Mouse (Mus musculus): ENCODE measurements at regions not wholly inside any gene's neighbourhood (a gene's known extent, or its start where the extent isn't known, plus 50 kb on each side); places are given as distances from the start of the nearest gene placed in this dataset.

- no peak for TF ChIP-seq CTCF (conservative IDR thresholded peaks at IDR 0.05; ENCODE audit: low read length)
- TF ChIP-seq NANOG (IDR thresholded peaks at IDR 0.05; ENCODE audit: borderline replicate concordance, low read length): no peak
- TF ChIP-seq POU5F1 (IDR thresholded peaks at IDR 0.05; ENCODE audit: borderline replicate concordance, low read length): no peak
- Histone ChIP-seq H3K36me3 (ENCODE audit: insufficient read depth, low read length) (no peaks in the 10 kb centered on the region), H3K27me3 (ENCODE audit: insufficient read depth, low read length) (peaks cover 46% of the 10 kb centered on the region), H3K4me1 (replicated peaks; ENCODE audit: low read depth, low read length) (peaks cover 39% of the 10 kb centered on the region), H3K9me3 (ENCODE audit: low read length) (peaks cover 17% of the 10 kb centered on the region), H3K4me3 (replicated peaks; ENCODE audit: low read length) (no peak overlapping the region)
Measured at GRCm38 (mm10) chr5:37917161-37917560, 92.8 kb upstream of the Msx1 start.

GRCm38 (mm10) chr5:37904683-37905352 is 80.4 kb upstream of the Msx1 start:
- Histone ChIP-seq H3K4me1 (replicated peaks; ENCODE audit: low read depth, low read length) (peaks cover 38% of the 10 kb centered on the region), H3K36me3 (ENCODE audit: insufficient read depth, low read length) (no peaks in the 10 kb centered on the region), H3K27me3 (ENCODE audit: insufficient read depth, low read length) (peaks cover 61% of the 10 kb centered on the region), H3K4me3 (replicated peaks; ENCODE audit: low read length) (no peak overlapping the region), H3K9me3 (ENCODE audit: low read length) (peaks cover 22% of the 10 kb centered on the region)
- TF ChIP-seq NANOG (IDR thresholded peaks at IDR 0.05; ENCODE audit: borderline replicate concordance, low read length): no peak
- TF ChIP-seq CTCF (conservative IDR thresholded peaks at IDR 0.05; ENCODE audit: low read length): peak; percentile 56

GRCm38 (mm10) chr5:37903861-37904260 is 79.5 kb upstream of the Msx1 start:
- no peak for TF ChIP-seq CTCF (conservative IDR thresholded peaks at IDR 0.05; ENCODE audit: low read length)
- TF ChIP-seq NANOG (IDR thresholded peaks at IDR 0.05; ENCODE audit: borderline replicate concordance, low read length): no peak
- TF ChIP-seq POU5F1 (IDR thresholded peaks at IDR 0.05; ENCODE audit: borderline replicate concordance, low read length): no peak
- Histone ChIP-seq H3K36me3 (ENCODE audit: insufficient read depth, low read length) (no peaks in the 10 kb centered on the region), H3K4me3 (replicated peaks; ENCODE audit: low read length) (no peak overlapping the region), H3K27me3 (ENCODE audit: insufficient read depth, low read length) (peaks cover 70% of the 10 kb centered on the region), H3K4me1 (replicated peaks; ENCODE audit: low read depth, low read length) (peaks cover 39% of the 10 kb centered on the region), H3K9me3 (ENCODE audit: low read length) (peaks cover 14% of the 10 kb centered on the region; the same call in 1 of the 2 replicates)

GRCm38 (mm10) chr5:37902741-37903140 is 78.4 kb upstream of the Msx1 start:
- Histone ChIP-seq H3K4me1 (replicated peaks; ENCODE audit: low read depth, low read length) (peaks cover 39% of the 10 kb centered on the region), H3K36me3 (ENCODE audit: insufficient read depth, low read length) (no peaks in the 10 kb centered on the region), H3K27me3 (ENCODE audit: insufficient read depth, low read length) (peaks cover 77% of the 10 kb centered on the region), H3K9me3 (ENCODE audit: low read length) (peaks cover 12% of the 10 kb centered on the region; the same call in 1 of the 2 replicates), H3K4me3 (replicated peaks; ENCODE audit: low read length) (no peak overlapping the region)
- TF ChIP-seq CTCF (conservative IDR thresholded peaks at IDR 0.05; ENCODE audit: low read length): no peak

- Histone ChIP-seq H3K36me3 (ENCODE audit: insufficient read depth, low read length) (no peaks in the 10 kb centered on the region), H3K9me3 (ENCODE audit: low read length) (peaks cover 12% of the 10 kb centered on the region; the same call in 1 of the 2 replicates), H3K4me3 (replicated peaks; ENCODE audit: low read length) (peak overlapping the region; percentile 48; the same call in 1 of the 2 replicates), H3K4me1 (replicated peaks; ENCODE audit: low read depth, low read length) (peaks cover 39% of the 10 kb centered on the region), H3K27me3 (ENCODE audit: insufficient read depth, low read length) (peaks cover 79% of the 10 kb centered on the region)
- TF ChIP-seq NANOG (IDR thresholded peaks at IDR 0.05; ENCODE audit: borderline replicate concordance, low read length) (no peak), POU5F1 (IDR thresholded peaks at IDR 0.05; ENCODE audit: borderline replicate concordance, low read length) (no peak), CTCF (conservative IDR thresholded peaks at IDR 0.05; ENCODE audit: low read length) (no peak)
Measured at GRCm38 (mm10) chr5:37901861-37902291, 77.5 kb upstream of the Msx1 start.

GRCm38 (mm10) chr5:37898041-37898615 is 73.7 kb upstream of the Msx1 start:
- Histone ChIP-seq H3K27me3 (ENCODE audit: insufficient read depth, low read length) (peaks cover 94% of the 10 kb centered on the region), H3K9me3 (ENCODE audit: low read length) (peaks cover 12% of the 10 kb centered on the region; the same call in 1 of the 2 replicates), H3K36me3 (ENCODE audit: insufficient read depth, low read length) (no peaks in the 10 kb centered on the region), H3K4me1 (replicated peaks; ENCODE audit: low read depth, low read length) (peaks cover 54% of the 10 kb centered on the region), H3K4me3 (replicated peaks; ENCODE audit: low read length) (no peak overlapping the region)
- TF ChIP-seq NANOG (IDR thresholded peaks at IDR 0.05; ENCODE audit: borderline replicate concordance, low read length) (no peak), POU5F1 (IDR thresholded peaks at IDR 0.05; ENCODE audit: borderline replicate concordance, low read length) (no peak), CTCF (conservative IDR thresholded peaks at IDR 0.05; ENCODE audit: low read length) (no peak)

GRCm38 (mm10) chr5:37897501-37897900 is 73.1 kb upstream of the Msx1 start:
- Histone ChIP-seq H3K27me3 (ENCODE audit: insufficient read depth, low read length) (peaks cover 94% of the 10 kb centered on the region), H3K4me3 (replicated peaks; ENCODE audit: low read length) (no peak overlapping the region), H3K4me1 (replicated peaks; ENCODE audit: low read depth, low read length) (peaks cover 57% of the 10 kb centered on the region), H3K9me3 (ENCODE audit: low read length) (peaks cover 12% of the 10 kb centered on the region; the same call in 1 of the 2 replicates), H3K36me3 (ENCODE audit: insufficient read depth, low read length) (no peaks in the 10 kb centered on the region)
- TF ChIP-seq NANOG (IDR thresholded peaks at IDR 0.05; ENCODE audit: borderline replicate concordance, low read length) (no peak), CTCF (conservative IDR thresholded peaks at IDR 0.05; ENCODE audit: low read length) (no peak), POU5F1 (IDR thresholded peaks at IDR 0.05; ENCODE audit: borderline replicate concordance, low read length) (no peak)

- H3K4me3 ChIP-seq (replicated peaks; ENCODE audit: low read length): no peak overlapping the region
- peaks cover 10% of the 10 kb centered on the region; the same call in 1 of the 2 replicates for H3K9me3 ChIP-seq (ENCODE audit: low read length)
- no peaks in the 10 kb centered on the region for H3K36me3 ChIP-seq (ENCODE audit: insufficient read depth, low read length)
- peak; percentile 50 for TF ChIP-seq CTCF (conservative IDR thresholded peaks at IDR 0.05; ENCODE audit: low read length)
- TF ChIP-seq NANOG (IDR thresholded peaks at IDR 0.05; ENCODE audit: borderline replicate concordance, low read length): no peak
- peaks cover 40% of the 10 kb centered on the region for H3K4me1 ChIP-seq (replicated peaks; ENCODE audit: low read depth, low read length)
- peaks cover 96% of the 10 kb centered on the region for H3K27me3 ChIP-seq (ENCODE audit: insufficient read depth, low read length)
Measured at GRCm38 (mm10) chr5:37895441-37896336, 71.3 kb upstream of the Msx1 start.
